Mouse (Mus musculus) kidney, postnatal 10 days (tissue): ENCODE measurements around the gene Cyp2t4.
A peak's percentile ranks its signal among the peaks of the same experiment; 100 is the strongest.

Experiments used
- DNase-seq: peaks from one replicate; pipeline ENCODE4 v3.0.0; 2021; ENCODE audit warnings: mixed read lengths

Cyp2t4 gene

DNA sequence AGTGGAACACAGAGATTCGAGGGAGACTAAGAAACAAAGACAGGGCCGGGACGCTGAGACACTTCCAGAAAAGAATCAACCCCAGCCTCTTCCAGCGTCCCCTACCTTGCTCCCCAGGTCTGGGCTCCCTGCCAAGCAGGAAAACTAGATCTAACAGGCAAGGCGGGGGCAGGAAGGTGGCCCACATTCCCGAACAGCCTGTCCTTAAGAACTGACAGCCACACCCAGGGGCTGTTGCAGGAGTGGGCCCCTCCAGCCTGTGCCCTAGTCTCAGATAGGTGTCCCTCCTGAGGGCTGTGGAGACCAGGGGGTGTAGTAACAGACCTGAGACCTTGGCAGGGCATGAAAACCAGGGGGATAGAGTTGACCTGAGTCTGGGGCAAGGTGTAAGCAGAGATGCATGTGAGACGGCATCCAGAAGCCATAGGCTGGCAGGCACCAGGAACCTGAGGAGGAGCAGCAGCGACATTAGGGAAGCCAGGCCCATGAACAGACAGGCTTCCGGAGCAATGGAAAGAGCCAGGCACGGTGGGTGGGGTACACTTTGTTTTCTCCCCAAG, at the start of gene Cyp2t4:
Gene Cyp2t4, plus strand, starts transcription at position 510 of the 560 bp plus-strand sequence.
- DNase-seq, result peak; percentile 82

- no peak for DNase-seq
These were observed 48.6 kb upstream of the Cyp2t4 start for GRCm38 (mm10) chr7:27104882-27105281.

- no peak for DNase-seq
These were observed 43.2 kb upstream of the Cyp2t4 start for GRCm38 (mm10) chr7:27110327-27110726.

- DNase-seq, result no peak
These were observed 42.5 kb upstream of the Cyp2t4 start for GRCm38 (mm10) chr7:27111038-27111437.

GRCm38 (mm10) chr7:27111987-27112386, 41.5 kb upstream of the Cyp2t4 start:
- no peak for DNase-seq

- no peak for DNase-seq
These were observed 35.4 kb upstream of the Cyp2t4 start for GRCm38 (mm10) chr7:27118033-27118511.

GRCm38 (mm10) chr7:27119676-27120075, 33.8 kb upstream of the Cyp2t4 start, which contains the start of gene Cyp2f2:
TSS of gene Cyp2f2 (plus strand) at chr7:27119909.
- DNase-seq, result no peak

DNA sequence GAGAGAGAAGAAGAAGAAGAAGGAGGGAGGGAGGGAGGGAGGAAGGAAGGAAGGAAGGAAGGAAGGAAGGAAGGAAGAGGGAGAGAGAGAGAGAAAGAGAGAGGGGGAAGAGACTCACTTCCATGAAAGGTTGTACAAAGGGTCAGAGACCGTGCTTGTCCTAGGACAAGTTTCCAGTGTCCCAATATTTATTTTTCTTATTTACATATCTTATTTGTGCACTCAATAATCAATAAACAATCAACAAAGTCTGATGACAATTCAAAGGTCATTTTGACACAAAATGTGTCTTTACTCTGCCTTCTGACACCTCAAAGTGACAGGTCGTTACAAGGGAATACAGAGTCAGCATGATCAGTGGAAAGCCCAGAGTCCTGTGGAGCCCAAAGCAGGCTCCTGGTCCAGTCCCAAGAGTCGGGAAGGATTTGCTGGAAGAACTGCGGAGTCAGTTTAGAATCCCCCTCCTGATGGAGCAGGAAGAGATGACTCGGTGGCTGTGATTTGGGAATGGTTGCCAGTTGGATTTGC, 29.1 kb upstream of the Cyp2t4 start:
- DNase-seq, result no peak

DNA sequence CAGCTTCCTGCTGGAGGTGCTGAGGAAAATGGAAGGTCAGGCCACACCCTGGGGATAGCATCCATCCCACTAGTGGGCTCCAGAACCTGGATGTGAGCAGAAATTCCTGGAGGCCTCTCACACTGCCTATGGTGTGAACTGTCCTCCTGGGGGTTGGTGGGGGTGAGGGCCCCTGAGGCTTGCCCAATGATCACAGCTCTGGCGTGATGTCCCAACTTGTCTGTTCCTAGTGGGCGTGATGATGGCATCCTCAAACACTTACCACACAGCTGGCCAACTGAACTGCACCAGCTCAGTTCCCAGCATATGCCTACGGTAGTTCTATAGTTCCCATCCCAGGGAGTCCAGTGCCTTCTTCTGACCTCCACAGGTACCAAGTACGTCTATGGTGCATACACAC, 28.5 kb upstream of the Cyp2t4 start:
- DNase-seq, result no peak

GRCm38 (mm10) chr7:27128162-27128561, 25.4 kb upstream of the Cyp2t4 start:
- DNase-seq, result peak; percentile 53

- DNase-seq, result no peak
These were observed 24.6 kb upstream of the Cyp2t4 start for GRCm38 (mm10) chr7:27128946-27129345.

DNA sequence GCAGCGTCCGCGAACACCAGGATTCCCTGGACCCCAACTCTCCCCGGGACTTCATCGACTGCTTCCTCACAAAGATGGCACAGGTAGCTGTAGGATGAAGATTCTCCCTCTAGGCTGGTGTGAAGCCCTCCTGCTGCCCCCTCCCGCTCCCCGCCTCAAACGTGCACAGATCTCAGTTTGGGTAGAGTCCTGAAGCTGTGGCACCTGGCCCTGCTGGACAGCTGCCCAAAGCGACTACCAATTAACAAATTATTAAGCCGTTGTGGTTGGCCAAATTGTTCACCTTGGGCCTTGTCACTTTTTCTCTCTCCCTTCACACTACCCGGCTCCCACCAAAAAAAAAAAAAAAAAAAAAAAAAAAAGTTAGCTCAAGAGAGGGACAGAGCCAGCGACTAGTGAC, 23.7 kb upstream of the Cyp2t4 start:
- DNase-seq, result no peak

- peak; percentile 25 for DNase-seq
These were observed 22.8 kb upstream of the Cyp2t4 start for GRCm38 (mm10) chr7:27130521-27131370.

DNA sequence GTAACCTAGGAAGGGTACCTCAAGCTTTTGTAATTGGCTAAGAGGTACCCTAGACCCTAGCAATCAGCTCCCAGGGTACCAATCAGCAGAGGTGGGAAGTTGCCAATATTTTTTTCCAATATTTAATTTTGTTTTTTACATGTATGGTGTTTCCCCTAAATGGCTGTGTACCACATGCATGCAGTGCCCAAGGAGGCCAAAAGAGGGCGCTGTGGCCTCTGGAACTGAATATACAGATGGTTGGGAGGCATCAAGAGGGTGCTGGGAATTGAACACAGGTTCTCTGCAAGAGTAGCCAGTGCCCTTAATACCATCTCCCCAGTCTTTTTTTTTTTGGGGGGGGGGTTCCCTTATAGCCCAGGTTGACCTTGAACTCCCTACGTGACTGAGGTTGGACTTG, 22.1 kb upstream of the Cyp2t4 start:
- no peak for DNase-seq

- peak; percentile 83 for DNase-seq
These were observed 20.9 kb upstream of the Cyp2t4 start for GRCm38 (mm10) chr7:27132588-27132987.

DNA sequence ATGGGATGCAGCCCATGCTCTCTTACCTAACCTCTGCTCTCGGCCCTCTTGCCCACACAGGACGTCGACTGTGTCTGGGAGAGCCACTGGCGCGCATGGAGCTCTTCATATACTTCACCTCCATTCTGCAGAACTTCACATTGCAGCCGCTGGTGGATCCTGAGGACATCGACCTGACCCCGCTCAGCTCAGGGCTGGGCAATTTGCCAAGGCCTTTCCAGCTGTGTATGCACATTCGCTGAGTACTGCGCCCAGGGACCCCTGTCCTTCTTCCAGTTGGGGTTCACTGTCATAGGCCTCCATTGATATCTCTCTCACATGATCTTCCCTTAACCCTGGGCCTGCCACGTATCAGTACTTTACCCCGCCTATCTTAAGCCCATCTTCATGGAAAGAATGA, 20.4 kb upstream of the Cyp2t4 start:
- peak; percentile 81 for DNase-seq

GRCm38 (mm10) chr7:27133757-27134156, 19.8 kb upstream of the Cyp2t4 start:
- no peak for DNase-seq

- DNase-seq, result no peak
These were observed 17.0 kb upstream of the Cyp2t4 start for GRCm38 (mm10) chr7:27136410-27136996.

GRCm38 (mm10) chr7:27156005-27156404, 2.5 kb downstream of the Cyp2t4 start:
- no peak for DNase-seq

- no peak for DNase-seq
These were observed 4.7 kb downstream of the Cyp2t4 start for GRCm38 (mm10) chr7:27158171-27158570.

- no peak for DNase-seq
These were observed 5.7 kb downstream of the Cyp2t4 start for GRCm38 (mm10) chr7:27159256-27159655.

- peak; percentile 95 for DNase-seq
These were observed 6.4 kb downstream of the Cyp2t4 start for GRCm38 (mm10) chr7:27159882-27160281.

GRCm38 (mm10) chr7:27160921-27161320, 7.4 kb downstream of the Cyp2t4 start:
- DNase-seq, result no peak

GRCm38 (mm10) chr7:27161744-27162143, 8.2 kb downstream of the Cyp2t4 start:
- DNase-seq, result no peak
